Comparison of ENCODE assay signal across 8 mouse cellular contexts in genomic region chr3:132683447-132684230, GRCm38 (mm10). TPM values are rescaled to one million over a fixed set of nuclear protein-coding genes. Genes with fewer than 3 reads are reported as not detected.
A peak's percentile ranks its signal among the peaks of the same experiment; 100 is the strongest.
DNase-seq lines count a peak whose midpoint lies in the region; ATAC-seq and TF ChIP-seq lines count a peak whose summit lies in the region.

TSS of gene Tbck (plus strand) at chr3:132684144.

- H3K4me3 ChIP-seq in E14TG2a.4 (replicated peaks; ENCODE audit: low read length), result peak within 1 kb of the TSS; percentile 97
- peak within 1 kb of the TSS; percentile 79 for H3K4me3 ChIP-seq in forebrain, embryonic 12.5 days (replicated peaks)
- peak within 1 kb of the TSS; percentile 76 for H3K4me3 ChIP-seq in heart, postnatal 0 days (ENCODE audit: low read depth, low read length)
- peak within 1 kb of the TSS; percentile 91 for H3K4me3 ChIP-seq in liver, embryonic 16.5 days (ENCODE audit: low read depth, low read length)
- peak within 1 kb of the TSS; percentile 84 for H3K4me3 ChIP-seq in neural tube, embryonic 13.5 days
- peak within 1 kb of the TSS; percentile 88 for H3K4me3 ChIP-seq in testis, adult 2 months (ENCODE audit: control insufficient read depth, low read depth, low read length)

- no peaks in the 10 kb centered on the region for H3K9me3 ChIP-seq in E14TG2a.4 (ENCODE audit: low read length)
- no peaks in the 10 kb centered on the region for H3K9me3 ChIP-seq in forebrain, embryonic 12.5 days
- H3K9me3 ChIP-seq in heart, postnatal 0 days (replicated peaks; ENCODE audit: control insufficient read depth, low read length), result no peaks in the 10 kb centered on the region
- no peaks in the 10 kb centered on the region for H3K9me3 ChIP-seq in liver, embryonic 16.5 days (replicated peaks; ENCODE audit: control insufficient read depth, low read length)
- no peaks in the 10 kb centered on the region for H3K9me3 ChIP-seq in neural tube, embryonic 13.5 days

- under 1% methylated on average over 42 of the region's 42 CpGs for WGBS in forebrain, embryonic 12.5 days
- WGBS in heart, postnatal 0 days, result under 1% methylated on average over 41 of the region's 42 CpGs
- WGBS in liver, embryonic 16.5 days (ENCODE audit: insufficient replicate concordance), result under 1% methylated on average over 42 of the region's 42 CpGs
- under 1% methylated on average over 42 of the region's 42 CpGs for WGBS in neural tube, embryonic 13.5 days

- H3K4me1 ChIP-seq in E14TG2a.4 (replicated peaks; ENCODE audit: low read depth, low read length), result peaks cover 26% of the 10 kb centered on the region
- H3K4me1 ChIP-seq in forebrain, embryonic 12.5 days, result peaks cover 16% of the 10 kb centered on the region
- peaks cover 7% of the 10 kb centered on the region for H3K4me1 ChIP-seq in heart, postnatal 0 days (ENCODE audit: control insufficient read depth, insufficient read depth)
- H3K4me1 ChIP-seq in liver, embryonic 16.5 days (ENCODE audit: control insufficient read depth, low read depth, low read length), result peaks cover 7% of the 10 kb centered on the region
- peaks cover 31% of the 10 kb centered on the region for H3K4me1 ChIP-seq in neural tube, embryonic 13.5 days (replicated peaks)
- H3K4me1 ChIP-seq in testis, adult 2 months (ENCODE audit: control insufficient read depth, insufficient read depth, low read length), result peaks cover 2% of the 10 kb centered on the region; the same call in 1 of the 2 replicates

- H3K27me3 ChIP-seq in E14TG2a.4 (ENCODE audit: insufficient read depth, low read length), result no peaks in the 10 kb centered on the region
- H3K27me3 ChIP-seq in forebrain, embryonic 12.5 days, result no peaks in the 10 kb centered on the region
- H3K27me3 ChIP-seq in heart, postnatal 0 days (ENCODE audit: control insufficient read depth, insufficient read depth, low read length), result no peaks in the 10 kb centered on the region
- no peaks in the 10 kb centered on the region for H3K27me3 ChIP-seq in liver, embryonic 16.5 days (ENCODE audit: control insufficient read depth, insufficient read depth, low read depth, low read length)
- H3K27me3 ChIP-seq in neural tube, embryonic 13.5 days, result no peaks in the 10 kb centered on the region
- no peaks in the 10 kb centered on the region for H3K27me3 ChIP-seq in testis, adult 2 months (ENCODE audit: control insufficient read depth, insufficient read depth, low read length)

- peak within 1 kb of the TSS; percentile 77 for H3K4me2 ChIP-seq in forebrain, embryonic 12.5 days
- H3K4me2 ChIP-seq in heart, postnatal 0 days (ENCODE audit: low read depth, low read length), result peak within 1 kb of the TSS; percentile 72
- peak within 1 kb of the TSS; percentile 70 for H3K4me2 ChIP-seq in liver, embryonic 16.5 days (ENCODE audit: low read depth, low read length)
- H3K4me2 ChIP-seq in neural tube, embryonic 13.5 days, result peak within 1 kb of the TSS; percentile 86

- TF ChIP-seq EP300 in heart, postnatal 0 days (IDR thresholded peaks at IDR 0.05; ENCODE audit: low read depth), result peak; percentile 96

- TF ChIP-seq CTCF in E14TG2a.4 (conservative IDR thresholded peaks at IDR 0.05; ENCODE audit: low read length), result no peak
- TF ChIP-seq CTCF in heart, postnatal 0 days (IDR thresholded peaks at IDR 0.05; ENCODE audit: low read depth), result no peak
- no peak for TF ChIP-seq CTCF in testis, adult 2 months (IDR thresholded peaks at IDR 0.05; ENCODE audit: control insufficient read depth, insufficient read depth, insufficient replicate concordance, low read depth, low read length)

- peaks cover 4% of the 10 kb centered on the region; the same call in 1 of the 2 replicates for H3K36me3 ChIP-seq in E14TG2a.4 (ENCODE audit: insufficient read depth, low read length)
- H3K36me3 ChIP-seq in forebrain, embryonic 12.5 days (replicated peaks), result peaks cover 3% of the 10 kb centered on the region; the same call in 1 of the 2 replicates
- peaks cover 9% of the 10 kb centered on the region; the same call in 1 of the 2 replicates for H3K36me3 ChIP-seq in heart, postnatal 0 days (replicated peaks; ENCODE audit: control insufficient read depth, insufficient read depth, low read length)
- H3K36me3 ChIP-seq in liver, embryonic 16.5 days (ENCODE audit: control insufficient read depth, insufficient read depth), result no peaks in the 10 kb centered on the region
- H3K36me3 ChIP-seq in neural tube, embryonic 13.5 days, result no peaks in the 10 kb centered on the region
- no peaks in the 10 kb centered on the region for H3K36me3 ChIP-seq in testis, adult 2 months (ENCODE audit: control insufficient read depth, insufficient read depth, low read length)

- ATAC-seq in forebrain, embryonic 12.5 days (ENCODE audit: low FRiP score), result peak; percentile 97
- peak; percentile 97 for ATAC-seq in heart, postnatal 0 days (ENCODE audit: insufficient read depth, low read depth)
- ATAC-seq in liver, embryonic 16.5 days (ENCODE audit: low read depth), result peak; percentile 94
- peak; percentile 98 for ATAC-seq in neural tube, embryonic 13.5 days (ENCODE audit: low read depth)

- no peak; the same call in none of the 2 replicates for TF ChIP-seq POLR2A in testis, adult 2 months (IDR thresholded peaks at IDR 0.05; ENCODE audit: control insufficient read depth, low read depth, low read length)

- peak within 1 kb of the TSS; percentile 75 for H3K9ac ChIP-seq in forebrain, embryonic 12.5 days
- H3K9ac ChIP-seq in heart, postnatal 0 days (replicated peaks; ENCODE audit: low read depth, low read length), result peak within 1 kb of the TSS; percentile 71
- peak within 1 kb of the TSS; percentile 78 for H3K9ac ChIP-seq in liver, embryonic 16.5 days (ENCODE audit: low read depth, low read length)
- peak within 1 kb of the TSS; percentile 90 for H3K9ac ChIP-seq in neural tube, embryonic 13.5 days

- peak; percentile 85 for DNase-seq in c-Kit-positive CD71-positive TER-119-positive erythroid progenitor cells, embryonic 14.5 days (ENCODE audit: low spot score)
- DNase-seq in heart, postnatal 0 days (ENCODE audit: low spot score), result peak; percentile 90
- DNase-seq in kidney, postnatal 4 days, result peak; percentile 95 to 97

- peak within 1 kb of the TSS; percentile 86 for H3K27ac ChIP-seq in forebrain, embryonic 12.5 days
- H3K27ac ChIP-seq in heart, postnatal 0 days (ENCODE audit: low read depth), result peak within 1 kb of the TSS; percentile 87
- peak within 1 kb of the TSS; percentile 87 for H3K27ac ChIP-seq in liver, embryonic 16.5 days (ENCODE audit: low read length)
- peak within 1 kb of the TSS; percentile 91 for H3K27ac ChIP-seq in neural tube, embryonic 13.5 days (replicated peaks)
- peak within 1 kb of the TSS; percentile 91 for H3K27ac ChIP-seq in testis, adult 2 months (ENCODE audit: control insufficient read depth, insufficient read depth, low read depth, low read length)

RNA-seq across cellular contexts. Expression of gene Tbck, which starts in this region (rescaled TPM):
- 29.2 and 29.6 TPM in 2 replicates for polyA plus RNA-seq in forebrain, embryonic 12.5 days (2016; fragmentation: Nextera tagmentation; extraction: Ambion mirVana)
- total RNA-seq in heart, postnatal 0 days (2014; rRNA removed; ENCODE audit: low replicate concordance), result 11.9 and 12.8 TPM in 2 replicates
- polyA plus RNA-seq in heart, postnatal 0 days (2015; fragmentation: Nextera tagmentation; extraction: Ambion mirVana), result 9.9 and 10.0 TPM in 2 replicates
- polyA plus RNA-seq in liver, embryonic 16.5 days (2015; fragmentation: Nextera tagmentation; extraction: Ambion mirVana), result 3.9 and 4.1 TPM in 2 replicates
- polyA plus RNA-seq in neural tube, embryonic 13.5 days (2015; fragmentation: Nextera tagmentation; extraction: Ambion mirVana), result 34.1 and 34.4 TPM in 2 replicates
- 2.3 and 2.8 TPM in 2 replicates for polyA plus RNA-seq in testis, adult 2 months (2012; rRNA removed)

Comparison
In these comparisons a context has a peak if more than half of its experiments do, and no peak if none do; other contexts are left out.
1. Peak in every context shown above with its lines: DNase-seq, ATAC-seq, H3K4me3 ChIP-seq and H3K27ac ChIP-seq.